Mouse (Mus musculus): Measurements from ENCODE around the gene Tbx4.

Gene Tbx4

GRCm38 (mm10) chr11:85909514-85909913 lies 23.3 kb downstream of the Tbx4 start:
- no peak for DNase-seq (ENCODE audit: low read depth)

GRCm38 (mm10) chr11:85910133-85910532 lies 23.9 kb downstream of the Tbx4 start:
- DNase-seq (ENCODE audit: low read depth) = no peak

GRCm38 (mm10) chr11:85913506-85913905 lies 27.3 kb downstream of the Tbx4 start:
- DNase-seq (ENCODE audit: low read depth) = no peak

- DNase-seq (ENCODE audit: low read depth) = no peak
Measured at GRCm38 (mm10) chr11:85917091-85917992, 31.1 kb downstream of the Tbx4 start.

- DNase-seq (ENCODE audit: low read depth) = no peak
Measured at GRCm38 (mm10) chr11:85917993-85918325, 31.7 kb downstream of the Tbx4 start.

GRCm38 (mm10) chr11:85918388-85918940 lies 32.2 kb downstream of the Tbx4 start:
- no peak for DNase-seq (ENCODE audit: low read depth)

GRCm38 (mm10) chr11:85925294-85925743 lies 39.1 kb downstream of the Tbx4 start:
- DNase-seq (ENCODE audit: low read depth) = peak; percentile 7

GRCm38 (mm10) chr11:85926287-85926764 lies 40.1 kb downstream of the Tbx4 start:
- peak; percentile 6 for DNase-seq (ENCODE audit: low read depth)

- no peak for DNase-seq (ENCODE audit: low read depth)
Measured at GRCm38 (mm10) chr11:85928106-85928505, 41.9 kb downstream of the Tbx4 start.

GRCm38 (mm10) chr11:85929651-85930050 lies 43.4 kb downstream of the Tbx4 start:
- no peak for DNase-seq (ENCODE audit: low read depth)

- DNase-seq (ENCODE audit: low read depth) = no peak
Measured at GRCm38 (mm10) chr11:85941785-85942570, 55.8 kb downstream of the Tbx4 start.

GRCm38 (mm10) chr11:85948765-85949164 lies 62.5 kb downstream of the Tbx4 start:
- no peak for DNase-seq (ENCODE audit: low read depth)

GRCm38 (mm10) chr11:85949749-85950148 lies 63.5 kb downstream of the Tbx4 start:
- no peak for DNase-seq (ENCODE audit: low read depth)

GRCm38 (mm10) chr11:85952538-85952937 lies 66.3 kb downstream of the Tbx4 start:
- no peak for DNase-seq (ENCODE audit: low read depth)

GRCm38 (mm10) chr11:85955611-85956010 lies 69.4 kb downstream of the Tbx4 start:
- DNase-seq (ENCODE audit: low read depth) = no peak

GRCm38 (mm10) chr11:85956422-85956821 lies 70.2 kb downstream of the Tbx4 start:
- no peak for DNase-seq (ENCODE audit: low read depth)

- no peak for DNase-seq (ENCODE audit: low read depth)
Measured at GRCm38 (mm10) chr11:85956950-85957778, 70.9 kb downstream of the Tbx4 start.

- DNase-seq (ENCODE audit: low read depth) = no peak
Measured at GRCm38 (mm10) chr11:85959837-85960236, 73.6 kb downstream of the Tbx4 start.

GRCm38 (mm10) chr11:85960273-85960672 lies 74.1 kb downstream of the Tbx4 start:
- no peak for DNase-seq (ENCODE audit: low read depth)

GRCm38 (mm10) chr11:85961498-85961897 lies 75.3 kb downstream of the Tbx4 start:
- DNase-seq (ENCODE audit: low read depth) = no peak
